Mouse (Mus musculus) lung, embryonic 15.5 days (tissue): ENCODE results near the gene Cntnap1. TPM values are rescaled to one million over a fixed set of nuclear protein-coding genes. Genes with fewer than 3 reads are reported as not detected.
"Not testable (repeated sequence)": the region's sequence is repeated elsewhere in the genome, so short reads cannot be mapped to it uniquely, and the experiment has no call there.

Experiments used
- ATAC-seq: fragments of 200-750 bp; cut with Nextera tagmentation; 2 replicates; pipeline ENCODE4 v1.8.0; 2017; ENCODE audit warnings: moderate number of reproducible peaks, borderline replicate concordance; ENCODE audit not compliant: low FRiP score, low TSS enrichment; ENCODE audit errors: extremely low read depth
- H3K27ac ChIP-seq: fragments of 300-500 bp; sonication (generic); 2 replicates; pipeline ENCODE4 v1.5.1; 2015; ENCODE audit warnings: moderate library complexity, mild to moderate bottlenecking, inconsistent platforms
- H3K27me3 ChIP-seq: fragments of 300-500 bp; sonication (generic); 2 replicates; pipeline ENCODE4 v1.6.1; 2015; ENCODE audit warnings: inconsistent platforms
- H3K36me3 ChIP-seq: fragments of 300-500 bp; sonication (generic); 2 replicates; pipeline ENCODE4 v1.6.1; 2015; ENCODE audit warnings: inconsistent platforms
- H3K4me1 ChIP-seq: fragments of 300-500 bp; sonication (generic); 2 replicates; pipeline ENCODE4 v1.6.1; 2015; ENCODE audit warnings: inconsistent platforms
- H3K4me2 ChIP-seq: fragments of 300-500 bp; sonication (generic); 2 replicates; pipeline ENCODE4 v1.6.1; 2015; ENCODE audit warnings: inconsistent platforms, mild to moderate bottlenecking, moderate library complexity
- H3K4me3 ChIP-seq: fragments of 300-500 bp; sonication (generic); 2 replicates; pipeline ENCODE4 v1.5.1; 2015; ENCODE audit warnings: mild to moderate bottlenecking, inconsistent platforms
- H3K9ac ChIP-seq: fragments of 300-500 bp; sonication (generic); 2 replicates; pipeline ENCODE4 v1.6.1; 2015; ENCODE audit warnings: inconsistent platforms
- H3K9me3 ChIP-seq: fragments of 300-500 bp; sonication (generic); 2 replicates; pipeline ENCODE4 v1.6.1; 2016; ENCODE audit warnings: inconsistent platforms
- WGBS: fragments of 180-500 bp; shearing (Covaris S2); methylation state at CpG from one replicate; pipeline ENCODE4 v1.1.7; 2015; 5-methylcytosine and 5-hydroxymethylcytosine counted together
- polyA plus RNA-seq: library from polyadenylated mRNA; unstranded; fragments of >200 nt; fragmentation: Nextera tagmentation; extraction: Ambion mirVana; gene quantifications from 2 replicates; pipeline ENCODE4 v1.2.1, GENCODE M21; 2015

Gene Cntnap1
- 1.1 and 1.4 TPM in 2 replicates for polyA plus RNA-seq

- H3K27me3 ChIP-seq = peaks cover 32% of the 10 kb centered on the region
- 1% methylated on average over 31 of the region's 35 CpGs for WGBS
- H3K4me2 ChIP-seq = peak within 1 kb of the TSS; percentile 89
- H3K9ac ChIP-seq = peak within 1 kb of the TSS; percentile 72
- H3K9me3 ChIP-seq = no peaks in the 10 kb centered on the region
- ATAC-seq = no peak
- peaks cover 22% of the 10 kb centered on the region for H3K36me3 ChIP-seq
- peak within 1 kb of the TSS; percentile 92 for H3K27ac ChIP-seq
- peaks cover 63% of the 10 kb centered on the region for H3K4me1 ChIP-seq
- peak within 1 kb of the TSS; percentile 75 for H3K4me3 ChIP-seq
Observed at GRCm38 (mm10) chr11:101170354-101170810, at the start of gene Cntnap1. Gene Cntnap1 (plus strand): TSS chr11:101170523.

GRCm38 (mm10) chr11:101120545-101121188 lies 49.7 kb upstream of the Cntnap1 start:
- Histone ChIP-seq H3K36me3 (peaks cover 19% of the 10 kb centered on the region), H3K9ac (peak overlapping the region; percentile 81), H3K4me1 (peaks cover 30% of the 10 kb centered on the region), H3K27ac (peak overlapping the region; percentile 93), H3K4me2 (peak overlapping the region; percentile 89), H3K27me3 (no peaks in the 10 kb centered on the region), H3K4me3 (peak overlapping the region; percentile 84), H3K9me3 (no peaks in the 10 kb centered on the region)
- WGBS = 14% methylated on average over 19 of the region's 19 CpGs
- no peak for ATAC-seq

GRCm38 (mm10) chr11:101124494-101124893 lies 45.8 kb upstream of the Cntnap1 start:
- peaks cover 32% of the 10 kb centered on the region for H3K36me3 ChIP-seq
- not testable (repeated sequence) for ATAC-seq, H3K4me2 ChIP-seq, H3K9ac ChIP-seq, H3K27ac ChIP-seq, H3K4me3 ChIP-seq, H3K27me3 ChIP-seq, H3K9me3 ChIP-seq
- WGBS = 87% methylated on average over 8 of the region's 8 CpGs
- H3K4me1 ChIP-seq = peaks cover 15% of the 10 kb centered on the region

GRCm38 (mm10) chr11:101125008-101125407 lies 45.3 kb upstream of the Cntnap1 start:
- H3K27me3 ChIP-seq, H3K4me3 ChIP-seq, ATAC-seq, H3K9ac ChIP-seq, H3K27ac ChIP-seq, H3K9me3 ChIP-seq, H3K4me2 ChIP-seq: not testable (repeated sequence)
- 96% methylated on average over 9 of the region's 9 CpGs for WGBS
- peaks cover 32% of the 10 kb centered on the region for H3K36me3 ChIP-seq
- H3K4me1 ChIP-seq = peaks cover 16% of the 10 kb centered on the region

- Histone ChIP-seq H3K27ac (no peak overlapping the region), H3K36me3 (peaks cover 32% of the 10 kb centered on the region), H3K4me1 (peaks cover 3% of the 10 kb centered on the region), H3K9ac (no peak overlapping the region), H3K9me3 (no peaks in the 10 kb centered on the region), H3K4me3 (no peak overlapping the region), H3K27me3 (no peaks in the 10 kb centered on the region), H3K4me2 (no peak overlapping the region)
- WGBS = 100% methylated on average over 1 of the region's 1 CpGs
- ATAC-seq = no peak
Observed at GRCm38 (mm10) chr11:101127075-101127474, 43.2 kb upstream of the Cntnap1 start.

- Histone ChIP-seq H3K4me1 (peaks cover 3% of the 10 kb centered on the region), H3K27ac (no peak overlapping the region), H3K4me2 (no peak overlapping the region), H3K9me3 (no peaks in the 10 kb centered on the region), H3K9ac (no peak overlapping the region), H3K4me3 (no peak overlapping the region), H3K36me3 (peaks cover 17% of the 10 kb centered on the region), H3K27me3 (no peaks in the 10 kb centered on the region)
- WGBS = 78% methylated on average over 11 of the region's 11 CpGs
- no peak for ATAC-seq
Observed at GRCm38 (mm10) chr11:101128996-101129577, 41.2 kb upstream of the Cntnap1 start.

GRCm38 (mm10) chr11:101130056-101130756 lies 40.1 kb upstream of the Cntnap1 start:
- Histone ChIP-seq H3K27ac (0 out of 2 replicates have a peak overlapping the region, but pooled peaks have one; percentile 15), H3K36me3 (peaks cover 17% of the 10 kb centered on the region), H3K9ac (no peak overlapping the region), H3K9me3 (no peaks in the 10 kb centered on the region), H3K4me3 (no peak overlapping the region), H3K4me1 (peaks cover 3% of the 10 kb centered on the region), H3K4me2 (no peak overlapping the region), H3K27me3 (no peaks in the 10 kb centered on the region)
- ATAC-seq = no peak
- WGBS = 37% methylated on average over 18 of the region's 18 CpGs

GRCm38 (mm10) chr11:101131187-101131586 lies 39.1 kb upstream of the Cntnap1 start:
- Histone ChIP-seq H3K9ac (no peak overlapping the region), H3K36me3 (peaks cover 8% of the 10 kb centered on the region), H3K27ac (no peak overlapping the region), H3K9me3 (no peaks in the 10 kb centered on the region), H3K4me3 (no peak overlapping the region), H3K27me3 (no peaks in the 10 kb centered on the region), H3K4me2 (no peak overlapping the region), H3K4me1 (peaks cover 3% of the 10 kb centered on the region)
- no peak for ATAC-seq
- WGBS = 81% methylated on average over 2 of the region's 2 CpGs

- Histone ChIP-seq H3K4me3 (no peak overlapping the region), H3K4me2 (no peak overlapping the region), H3K27me3 (no peaks in the 10 kb centered on the region), H3K27ac (no peak overlapping the region), H3K4me1 (peaks cover 4% of the 10 kb centered on the region), H3K36me3 (peaks cover 2% of the 10 kb centered on the region), H3K9me3 (no peaks in the 10 kb centered on the region), H3K9ac (no peak overlapping the region)
- WGBS = 88% methylated on average over 6 of the region's 6 CpGs
- ATAC-seq = no peak
Observed at GRCm38 (mm10) chr11:101131701-101132100, 38.6 kb upstream of the Cntnap1 start.

- Histone ChIP-seq H3K4me3 (no peak overlapping the region), H3K27me3 (no peaks in the 10 kb centered on the region), H3K36me3 (no peaks in the 10 kb centered on the region), H3K4me2 (no peak overlapping the region), H3K27ac (no peak overlapping the region), H3K4me1 (peaks cover 9% of the 10 kb centered on the region), H3K9ac (no peak overlapping the region), H3K9me3 (no peaks in the 10 kb centered on the region)
- ATAC-seq = 0 out of 2 replicates have a peak, but pooled peaks have one; percentile 19
- 43% methylated on average over 12 of the region's 12 CpGs for WGBS
Observed at GRCm38 (mm10) chr11:101133037-101133436, 37.3 kb upstream of the Cntnap1 start.

- H3K4me3 ChIP-seq = no peak overlapping the region
- 75% methylated on average over 13 of the region's 13 CpGs for WGBS
Observed at GRCm38 (mm10) chr11:101134217-101134865, 36.0 kb upstream of the Cntnap1 start.

More at GRCm38 (mm10) chr11:101134217-101134865, 36.0 kb upstream of the Cntnap1 start:
- peaks cover 15% of the 10 kb centered on the region for H3K4me1 ChIP-seq
- no peak for ATAC-seq
- H3K27me3 ChIP-seq = no peaks in the 10 kb centered on the region
- no peak overlapping the region for H3K4me2 ChIP-seq
- no peaks in the 10 kb centered on the region for H3K9me3 ChIP-seq
- no peak overlapping the region for H3K9ac ChIP-seq
- no peak overlapping the region for H3K27ac ChIP-seq
- no peaks in the 10 kb centered on the region for H3K36me3 ChIP-seq
